Mouse (Mus musculus) CH12.LX (cell line): ENCODE results near the gene Gsap. TPM values are rescaled to one million over a fixed set of nuclear protein-coding genes. Genes with fewer than 3 reads are reported as not detected.
"Not testable (repeated sequence)": the region's sequence is repeated elsewhere in the genome, so short reads cannot be mapped to it uniquely, and the experiment has no call there.

Source experiments
- DNase-seq: peaks from one replicate; pipeline ENCODE4 v3.0.0-alpha.2; 2013; ENCODE audit errors: extremely low read depth
- H3K27ac ChIP-seq: 2 replicates; pipeline ENCODE4 v1.5.1; 2012; ENCODE audit warnings: low read depth, mild to moderate bottlenecking, control low read depth, moderate library complexity; ENCODE audit not compliant: insufficient read depth
- H3K27me3 ChIP-seq: replicated peaks from 2 replicates; pipeline ENCODE3; 2012; ENCODE audit warnings: inconsistent platforms
- H3K36me3 ChIP-seq, 2 experiments: replicated peaks in 1 of 2; 2 replicates each; pipeline versions ENCODE3 to v1.6.1; 2012; ENCODE audit warnings: inconsistent platforms in 1 of 2, low read length in 1 of 2, mild to moderate bottlenecking in 1 of 2, mixed read lengths in 1 of 2, moderate library complexity in 1 of 2; ENCODE audit not compliant: control insufficient read depth in 1 of 2, insufficient read depth in 1 of 2
- H3K4me1 ChIP-seq, 2 experiments: 2 replicates each; pipeline ENCODE4 v1.6.1; 2012; ENCODE audit warnings: inconsistent platforms in 1 of 2, moderate library complexity in 1 of 2; ENCODE audit not compliant: insufficient read depth in 2 of 2, control insufficient read depth in 1 of 2
- H3K4me2 ChIP-seq: 2 replicates; pipeline ENCODE4 v1.6.1; 2012; ENCODE audit warnings: low read depth, mild to moderate bottlenecking, control low read depth; ENCODE audit not compliant: poor library complexity, insufficient read depth, severe bottlenecking
- H3K4me3 ChIP-seq, 3 experiments: fragments of 150-350 bp in 1 of 3; sonication (generic) in 1 of 3; replicated peaks in 1 of 3; 2 replicates each; pipeline versions ENCODE3 to v1.5.1; 2011 to 2012; ENCODE audit warnings: low read depth in 2 of 3, low read length in 2 of 3, mild to moderate bottlenecking in 2 of 3, moderate library complexity in 2 of 3, control low read depth in 1 of 3, improper control_type of control experiment in 1 of 3, inconsistent platforms in 1 of 3, mixed read lengths in 1 of 3; ENCODE audit not compliant: poor library complexity in 1 of 3
- H3K79me2 ChIP-seq: replicated peaks from 2 replicates; pipeline ENCODE4 v1.6.1; 2012; ENCODE audit warnings: mild to moderate bottlenecking, moderate library complexity; ENCODE audit not compliant: control insufficient read depth, poor library complexity, insufficient read depth, severe bottlenecking; ENCODE audit errors: extremely low read depth
- H3K9ac ChIP-seq: 2 replicates; pipeline ENCODE4 v1.6.1; 2012; ENCODE audit warnings: low read depth, mild to moderate bottlenecking, control low read depth, moderate library complexity; ENCODE audit not compliant: insufficient read depth
- H3K9me3 ChIP-seq: replicated peaks from 2 replicates; pipeline ENCODE3; 2012; ENCODE audit warnings: low read length, inconsistent platforms, mixed read lengths
- BHLHE40 ChIP-seq: IDR thresholded peaks from 2 replicates; pipeline ENCODE4 v1.6.1; 2011; ENCODE audit warnings: mild to moderate bottlenecking, low read depth, low read length, improper control_type of control experiment
- CTCF ChIP-seq, 2 experiments: IDR thresholded peaks in 1 of 2; conservative IDR thresholded peaks in 1 of 2; 2 replicates each; pipeline ENCODE4 v1.5.1; 2011 to 2012; ENCODE audit warnings: low read depth in 2 of 2, low read length in 2 of 2, improper control_type of control experiment in 1 of 2, inconsistent platforms in 1 of 2, mild to moderate bottlenecking in 1 of 2, moderate library complexity in 1 of 2
- ELF1 ChIP-seq: IDR thresholded peaks from 2 replicates; pipeline ENCODE4 v1.6.1; 2014; ENCODE audit warnings: low read depth, mild to moderate bottlenecking, inconsistent platforms, low read length, improper control_type of control experiment
- EP300 ChIP-seq: IDR thresholded peaks from 2 replicates; pipeline ENCODE4 v1.6.1; 2011; ENCODE audit warnings: low read length, improper control_type of control experiment
- GABPA ChIP-seq: IDR thresholded peaks from 2 replicates; pipeline ENCODE4 v1.6.1; 2012; ENCODE audit warnings: low read depth, low read length, improper control_type of control experiment, inconsistent platforms; ENCODE audit not compliant: insufficient replicate concordance
- JUN ChIP-seq: IDR thresholded peaks from 2 replicates; pipeline ENCODE4 v1.6.1; 2011; ENCODE audit warnings: low read depth, mild to moderate bottlenecking, low read length, improper control_type of control experiment, moderate library complexity; ENCODE audit not compliant: insufficient read depth
- KAT2A ChIP-seq: IDR thresholded peaks from 2 replicates; pipeline ENCODE4 v1.6.1; 2012; ENCODE audit warnings: low read length, improper control_type of control experiment, inconsistent platforms; ENCODE audit not compliant: insufficient replicate concordance
- MAFK ChIP-seq: IDR thresholded peaks from 2 replicates; pipeline ENCODE4 v1.6.1; 2011; ENCODE audit warnings: low read length, improper control_type of control experiment; ENCODE audit not compliant: insufficient replicate concordance
- MAX ChIP-seq: IDR thresholded peaks from 2 replicates; pipeline ENCODE4 v1.6.1; 2011; ENCODE audit warnings: low read length, improper control_type of control experiment
- MEF2A ChIP-seq: IDR thresholded peaks from 2 replicates; pipeline ENCODE4 v1.6.1; 2014; ENCODE audit warnings: low read depth, mild to moderate bottlenecking, inconsistent platforms, low read length, improper control_type of control experiment, borderline replicate concordance
- NELFE ChIP-seq: IDR thresholded peaks from 2 replicates; pipeline ENCODE4 v1.6.1; 2011; ENCODE audit warnings: low read depth, low read length, improper control_type of control experiment
- PAX5 ChIP-seq: IDR thresholded peaks from 2 replicates; pipeline ENCODE4 v1.6.1; 2012; ENCODE audit warnings: low read length, inconsistent platforms, mixed read lengths
- POLR2A ChIP-seq: IDR thresholded peaks from 2 replicates; pipeline ENCODE4 v1.6.1; 2011; ENCODE audit warnings: low read depth, mild to moderate bottlenecking, improper control_type of control experiment, low read length
- POLR2AphosphoS2 ChIP-seq: IDR thresholded peaks from 2 replicates; pipeline ENCODE4 v1.6.1; 2011; ENCODE audit warnings: low read depth, low read length, improper control_type of control experiment
- RAD21 ChIP-seq: IDR thresholded peaks from 2 replicates; pipeline ENCODE4 v1.6.1; 2011; ENCODE audit warnings: low read depth, mild to moderate bottlenecking, low read length, improper control_type of control experiment, moderate library complexity
- RCOR1 ChIP-seq: conservative IDR thresholded peaks from 2 replicates; pipeline ENCODE4 v1.6.1; 2012; ENCODE audit warnings: low read depth, mild to moderate bottlenecking, inconsistent platforms, low read length, improper control_type of control experiment
- SMC3 ChIP-seq: IDR thresholded peaks from 2 replicates; pipeline ENCODE4 v1.6.1; 2011; ENCODE audit warnings: low read depth, low read length, improper control_type of control experiment
- TBP ChIP-seq: conservative IDR thresholded peaks from 2 replicates; pipeline ENCODE4 v1.6.1; 2011; ENCODE audit warnings: low read depth, low read length, improper control_type of control experiment
- TCF12 ChIP-seq: IDR thresholded peaks from 2 replicates; pipeline ENCODE4 v1.6.1; 2014; ENCODE audit warnings: low read depth, mild to moderate bottlenecking, inconsistent platforms, low read length, improper control_type of control experiment
- UBTF ChIP-seq: IDR thresholded peaks from 2 replicates; pipeline ENCODE4 v1.6.1; 2012; ENCODE audit warnings: low read depth, mild to moderate bottlenecking, inconsistent platforms, low read length, improper control_type of control experiment, moderate library complexity
- USF2 ChIP-seq: conservative IDR thresholded peaks from 2 replicates; pipeline ENCODE4 v1.6.1; 2011; ENCODE audit warnings: low read depth, low read length, improper control_type of control experiment
- ZC3H11A ChIP-seq: IDR thresholded peaks from 2 replicates; pipeline ENCODE4 v1.6.1; 2012; ENCODE audit warnings: low read depth, mild to moderate bottlenecking, inconsistent platforms, low read length, improper control_type of control experiment
- ZKSCAN1 ChIP-seq: IDR thresholded peaks from 2 replicates; pipeline ENCODE4 v1.6.1; 2012; ENCODE audit warnings: low read depth, inconsistent platforms, low read length, improper control_type of control experiment, borderline replicate concordance
- ZNF384 ChIP-seq: IDR thresholded peaks from 2 replicates; pipeline ENCODE4 v1.6.1; 2012; ENCODE audit warnings: low read depth, low read length, improper control_type of control experiment, inconsistent platforms
- dilution Hi-C: fragments of 300-500 bp; cut with MboI; formaldehyde crosslinking; loops from 2 replicates; pipeline ENCODE4 v1.14.3; 2020; ENCODE audit warnings: low sequenced_read_pairs; ENCODE audit not compliant: extremely low pct_unique_long_range_greater_than_20kb, extremely low pct_ligation_motif_present
- in situ Hi-C: fragments of 300-500 bp; cut with MboI; formaldehyde crosslinking; loops from 3 replicates; pipeline ENCODE4 v1.14.3; 2019; ENCODE audit warnings: low sequenced_read_pairs, low pct_ligation_motif_present, low pct_unique_long_range_greater_than_20kb, mixed read lengths
- polyA plus RNA-seq: library from polyadenylated mRNA; unstranded; fragments of >175 nt; gene quantifications from 2 replicates; pipeline ENCODE4 v1.2.1, GENCODE M21; 2012; ENCODE audit warnings: low read depth; ENCODE audit not compliant: insufficient read length
- total RNA-seq, 2 experiments: library from RNA; depleted of rRNA; stranded (reverse); fragments of 300-350 nt in 1 of 2; fragments of >200 nt in 1 of 2; gene quantifications; 2 replicates each; pipeline ENCODE4 v1.2.3; 2012 to 2014

The Gsap gene
- total and polyA plus RNA-seq, 3 experiments: 1.7 to 3.8 (median 2.2) TPM

DNA sequence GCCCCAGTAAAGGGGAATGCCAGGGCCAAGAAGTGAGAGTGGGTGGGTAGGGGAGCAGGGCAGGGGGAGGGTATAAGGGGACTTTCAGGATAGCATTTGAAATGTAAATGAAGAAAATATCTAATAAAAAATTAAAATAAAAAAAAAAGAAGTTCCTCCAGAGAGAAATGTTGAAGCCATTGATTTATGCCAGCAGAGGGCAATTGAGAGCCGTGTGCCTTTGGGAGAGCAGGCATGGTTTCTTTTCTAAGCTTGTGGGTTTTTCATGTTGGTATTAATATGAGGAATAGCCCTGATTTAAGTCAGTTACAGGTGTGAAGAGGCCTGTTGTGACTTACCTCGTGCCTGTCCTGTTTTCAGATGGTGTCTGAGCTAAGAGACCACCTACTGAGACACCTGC lies 91.6 kb downstream of the Gsap start:
- H3K9me3 ChIP-seq, dilution Hi-C loops: not testable (repeated sequence)

GRCm38 (mm10) chr5:21283356-21284062 lies 97.5 kb downstream of the Gsap start:
- Histone ChIP-seq H3K4me1 (no peaks in the 10 kb centered on the region), H3K4me3 (no peak overlapping the region), H3K4me2 (no peak overlapping the region), H3K27ac (no peak overlapping the region), H3K27me3 (no peaks in the 10 kb centered on the region), H3K9me3 (no peaks in the 10 kb centered on the region), H3K9ac (no peak overlapping the region), H3K79me2 (no peaks in the 10 kb centered on the region), H3K36me3 (peaks cover 0 to 5% of the 10 kb centered on the region in 2 experiments)
- no peak for DNase-seq
- in situ Hi-C loops (loop anchor here (10.0 kb wide), 2 partner anchors 311 to 361 kb away; partner anchors contain the start of genes Armc10 and Fbxl13), dilution Hi-C loops (no loop called here)
- TF ChIP-seq USF2 (no peak), BHLHE40 (0 out of 2 replicates have a peak, but pooled peaks have one; percentile 23), UBTF (no peak), PAX5 (no peak)

More for the DNA sequence above, 91.6 kb downstream of the Gsap start:
- in situ Hi-C loops: loop anchor here (5.0 kb wide), 1 partner anchor 145 kb away; the partner anchor contains the start of genes Ccdc146 and Fam185a
- DNase-seq, H3K27me3 ChIP-seq, H3K4me1 ChIP-seq, H3K4me3 ChIP-seq, H3K36me3 ChIP-seq, H3K9ac ChIP-seq, H3K27ac ChIP-seq, H3K79me2 ChIP-seq, H3K4me2 ChIP-seq: not testable (repeated sequence)
- TF ChIP-seq ZNF384 (peak; percentile 41; the same call in 1 of the 2 replicates), RAD21 (peak; percentile 62), ZC3H11A (peak; percentile 22; the same call in 1 of the 2 replicates), SMC3 (peak; percentile 63), CTCF (conservative IDR thresholded peaks at IDR 0.05 in 1 of 2, IDR thresholded peaks at IDR 0.05 in 1 of 2; ENCODE audit: low read depth in 2 of 2, low read length in 2 of 2) (peak in 1 of 2 experiments; percentile 62; a peak in 2 of 4 replicates)

DNA sequence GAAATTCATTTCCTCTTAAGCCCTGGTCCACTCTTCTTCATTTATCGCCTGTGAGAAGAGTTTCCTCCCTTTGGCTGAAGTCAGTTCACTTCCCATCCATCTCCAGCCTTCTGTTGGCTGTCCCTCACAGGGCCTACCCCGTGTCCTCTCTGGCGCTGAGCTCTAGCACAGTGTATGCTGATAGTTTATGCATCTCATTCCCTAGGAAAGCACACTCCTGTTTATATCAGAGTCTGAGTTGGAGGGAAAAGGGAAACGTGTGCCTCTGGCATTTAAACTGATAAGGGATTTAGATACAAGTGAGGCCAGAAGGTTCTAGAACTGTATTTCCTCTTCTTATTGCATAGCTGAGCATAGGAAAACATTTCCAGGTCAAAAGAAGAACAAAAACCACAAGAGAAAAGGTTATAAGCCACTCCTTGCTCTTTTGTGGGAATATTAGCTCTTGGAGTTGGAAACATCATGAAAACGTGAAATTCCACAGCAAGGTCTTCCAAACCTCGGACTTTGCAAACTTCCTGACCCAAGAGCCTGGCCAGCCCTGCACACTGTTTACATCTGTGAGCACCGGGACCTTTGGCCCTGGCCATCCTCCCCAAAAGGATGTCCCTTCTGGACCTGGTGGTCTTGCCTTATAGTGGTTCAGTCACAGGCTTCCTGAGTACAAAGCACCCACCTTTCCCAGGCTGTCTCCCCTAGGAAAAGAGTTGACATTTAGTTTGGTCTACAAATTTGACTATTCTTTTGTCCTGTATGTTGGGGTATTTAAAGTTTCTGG lies 102.8 kb downstream of the Gsap start:
- Histone ChIP-seq H3K36me3 (peaks cover 0 to 4% of the 10 kb centered on the region in 2 experiments), H3K4me1 (peaks cover 5 to 11% of the 10 kb centered on the region in 2 experiments), H3K27ac (no peak overlapping the region), H3K79me2 (no peaks in the 10 kb centered on the region), H3K27me3 (no peaks in the 10 kb centered on the region), H3K9ac (no peak overlapping the region), H3K9me3 (no peaks in the 10 kb centered on the region), H3K4me2 (no peak overlapping the region), H3K4me3 (no peak overlapping the region)
- in situ Hi-C loops: loop anchor here (10.0 kb wide), 2 partner anchors 306 to 356 kb away; partner anchors contain the start of genes Armc10 and Fbxl13
- no peak for DNase-seq
- dilution Hi-C loops: no loop called here
- TF ChIP-seq PAX5 (no peak), MAX (no peak), EP300 (no peak), ZKSCAN1 (no peak), GABPA (no peak), POLR2A (no peak), NELFE (no peak), MAFK (no peak), TBP (no peak), RCOR1 (no peak), JUN (no peak), TCF12 (no peak), KAT2A (no peak), MEF2A (no peak), ELF1 (no peak), POLR2AphosphoS2 (no peak)
